Mouse (Mus musculus): ENCODE data around the gene Ncoa5.

Gene Ncoa5

DNA sequence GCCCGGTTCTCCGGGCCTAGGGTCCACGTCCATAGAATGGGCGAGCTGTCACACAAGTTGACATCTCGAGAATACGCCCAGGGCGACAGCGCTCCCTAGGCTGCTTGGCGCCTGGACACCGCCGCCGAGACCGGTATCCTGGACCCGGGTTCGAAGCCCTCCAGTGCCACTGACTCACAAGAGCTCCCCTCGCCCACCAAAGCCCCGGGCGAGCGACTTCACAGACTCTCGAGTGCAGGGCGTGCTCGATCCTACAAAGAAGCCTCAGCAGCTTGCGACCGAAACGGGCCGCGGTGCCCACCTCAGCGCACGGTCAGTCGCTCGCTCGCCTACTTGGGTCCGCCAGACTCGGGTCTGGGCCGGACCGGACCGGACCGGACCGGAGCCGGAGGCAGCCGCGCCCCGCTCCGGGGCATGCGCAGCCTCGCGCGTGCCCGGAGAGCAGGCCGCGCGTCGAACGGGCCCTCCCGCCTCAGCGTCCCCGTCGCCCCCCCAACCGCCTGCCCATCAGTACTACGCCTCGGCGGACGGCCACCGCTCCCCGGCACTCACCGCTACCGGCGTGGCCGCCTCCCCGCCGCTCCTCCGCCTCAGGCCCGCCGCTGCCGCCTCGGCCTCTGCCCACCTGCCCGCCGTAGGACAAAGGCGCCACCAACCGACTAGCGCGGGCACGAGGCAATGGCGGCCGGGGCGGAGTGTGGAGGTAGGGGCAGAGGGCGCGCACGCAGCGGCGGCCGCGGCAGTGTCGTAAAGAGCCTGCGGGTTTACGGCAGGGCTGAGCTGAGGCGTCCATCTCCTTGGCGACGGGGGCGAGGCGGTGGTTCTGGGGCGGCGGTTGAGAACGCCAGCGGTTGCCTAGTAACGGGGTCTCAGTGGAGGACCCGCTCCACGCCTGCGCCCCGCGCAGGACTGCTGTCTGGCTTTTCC is at the start of gene Ncoa5:
TSS of gene Ncoa5 (minus strand) at position 737 of the 927 bp plus-strand sequence.
- DNase-seq (ENCODE audit: low read depth, low spot score): peak; percentile 98

DNA sequence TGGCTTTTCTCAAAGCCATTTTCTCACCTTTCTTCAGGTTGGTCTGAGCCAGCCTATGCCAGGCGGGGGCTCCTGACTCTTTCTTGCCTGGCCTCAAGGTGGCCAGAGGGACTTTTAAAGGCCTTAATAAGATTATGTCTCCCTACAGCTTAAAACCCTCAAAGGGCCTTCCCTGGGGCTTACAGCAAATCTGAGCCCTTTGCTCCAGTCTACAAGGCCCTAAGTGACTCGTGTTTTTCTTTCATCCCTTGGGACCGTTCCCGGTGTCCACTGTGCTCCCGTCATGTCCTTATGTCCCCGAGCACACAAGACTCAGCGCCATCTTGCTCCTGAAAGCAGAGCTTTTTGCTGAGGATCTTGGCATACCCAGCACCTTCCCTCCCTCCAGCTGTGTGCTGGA is 46.6 kb upstream of the Ncoa5 start:
- no peak for DNase-seq (ENCODE audit: low read depth, low spot score)

DNA sequence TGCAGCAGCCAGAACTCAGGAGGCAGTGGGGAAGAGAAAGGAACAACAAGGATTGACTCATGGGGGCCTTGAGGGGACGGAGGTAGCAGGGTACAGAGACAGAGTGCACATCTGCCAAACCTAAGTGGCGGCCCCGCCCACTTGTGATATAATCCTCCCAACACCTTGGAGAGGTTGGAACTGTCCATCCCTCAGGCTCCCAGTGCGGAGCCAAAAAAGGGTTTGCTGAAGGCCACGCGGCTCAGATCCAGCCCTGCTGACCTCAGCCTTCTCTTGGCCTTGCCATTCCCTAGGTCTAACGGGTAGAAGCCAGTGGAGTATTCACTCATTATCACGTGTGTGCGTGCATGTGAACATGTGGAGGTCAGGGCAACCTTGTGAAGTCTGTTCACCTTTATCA is 46.0 kb upstream of the Ncoa5 start:
- DNase-seq (ENCODE audit: low read depth, low spot score): no peak

DNA sequence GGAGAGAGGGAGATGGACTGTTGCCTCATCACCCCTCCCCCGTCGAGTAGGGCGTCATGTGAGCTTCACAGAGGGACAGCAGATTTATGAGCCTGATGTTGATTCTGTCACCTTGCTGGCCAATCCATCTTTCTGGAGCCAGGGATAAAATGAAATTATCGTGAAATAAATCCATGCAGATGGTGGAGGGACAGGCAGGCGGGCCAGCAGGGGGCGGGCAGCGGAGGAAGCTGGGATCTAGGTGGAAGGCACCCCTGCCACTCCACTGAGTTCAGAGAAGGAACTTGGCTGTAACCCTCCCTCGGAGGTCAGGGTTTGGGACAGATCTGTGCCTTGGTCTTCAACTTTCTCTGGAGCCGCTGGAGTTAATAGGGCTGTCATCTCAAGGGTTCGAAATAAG is 43.9 kb upstream of the Ncoa5 start:
- peak; percentile 56 for DNase-seq (ENCODE audit: low read depth, low spot score)

DNA sequence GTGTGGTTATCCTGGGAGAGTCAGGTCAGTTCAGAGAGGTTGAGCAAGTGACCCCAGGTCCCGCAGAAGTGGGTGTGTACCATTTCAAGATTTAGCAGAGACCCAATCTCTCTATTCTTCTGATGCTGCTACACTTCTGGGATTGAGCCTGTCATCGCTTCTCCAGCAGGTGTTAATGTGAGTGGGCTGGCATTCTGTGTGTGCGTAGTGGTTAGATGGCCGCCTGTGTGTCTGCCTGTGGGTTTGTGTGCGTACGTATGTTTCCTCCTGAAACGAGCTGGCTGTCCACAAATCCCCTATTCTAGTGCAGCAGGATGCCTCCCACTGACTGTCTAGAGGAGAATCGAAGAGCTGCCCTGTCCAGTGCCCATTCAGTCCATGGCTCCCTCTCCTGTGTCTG is 43.4 kb upstream of the Ncoa5 start:
- no peak for DNase-seq (ENCODE audit: low read depth, low spot score)

DNA sequence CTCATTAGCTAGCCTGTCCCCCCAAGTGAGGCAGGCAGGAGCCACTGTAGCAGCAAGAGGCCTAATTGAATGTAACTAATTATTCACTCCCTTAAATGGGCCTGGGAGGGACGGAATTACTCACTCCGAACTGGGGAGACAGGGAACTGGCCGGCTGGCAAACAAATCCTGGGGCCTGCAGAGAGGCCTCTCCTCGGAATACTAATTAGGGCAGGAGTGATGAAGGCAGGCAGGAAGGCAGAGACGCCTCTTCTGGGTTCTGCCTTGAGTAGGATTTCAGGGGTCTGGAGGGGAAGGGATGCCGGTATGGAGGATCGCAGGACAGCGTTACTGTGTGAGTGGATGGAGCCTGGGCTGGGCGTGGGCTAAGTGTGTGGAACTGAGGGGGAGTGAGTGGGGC is 42.4 kb upstream of the Ncoa5 start:
- no peak for DNase-seq (ENCODE audit: low read depth, low spot score)

DNA sequence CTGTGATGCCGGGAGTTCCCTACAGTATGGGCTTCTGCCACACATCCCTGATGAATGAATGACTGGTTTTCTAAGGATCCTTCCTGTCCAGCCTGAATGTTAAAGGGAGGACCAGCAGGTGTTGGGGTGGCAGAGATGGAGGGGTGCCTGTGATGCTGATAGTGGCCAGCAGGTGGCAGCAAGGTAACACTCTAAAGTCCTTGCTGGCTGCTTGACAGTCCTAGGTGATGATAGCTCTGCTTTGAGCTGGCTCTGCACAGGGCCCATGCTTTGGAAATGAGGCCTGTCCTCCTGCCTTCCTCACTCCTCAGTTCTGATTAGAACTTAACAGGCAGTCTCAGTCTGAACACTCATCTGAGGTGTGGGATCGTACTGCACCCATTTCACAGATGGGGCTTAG is 40.3 kb upstream of the Ncoa5 start:
- DNase-seq (ENCODE audit: low read depth, low spot score): peak; percentile 89

DNA sequence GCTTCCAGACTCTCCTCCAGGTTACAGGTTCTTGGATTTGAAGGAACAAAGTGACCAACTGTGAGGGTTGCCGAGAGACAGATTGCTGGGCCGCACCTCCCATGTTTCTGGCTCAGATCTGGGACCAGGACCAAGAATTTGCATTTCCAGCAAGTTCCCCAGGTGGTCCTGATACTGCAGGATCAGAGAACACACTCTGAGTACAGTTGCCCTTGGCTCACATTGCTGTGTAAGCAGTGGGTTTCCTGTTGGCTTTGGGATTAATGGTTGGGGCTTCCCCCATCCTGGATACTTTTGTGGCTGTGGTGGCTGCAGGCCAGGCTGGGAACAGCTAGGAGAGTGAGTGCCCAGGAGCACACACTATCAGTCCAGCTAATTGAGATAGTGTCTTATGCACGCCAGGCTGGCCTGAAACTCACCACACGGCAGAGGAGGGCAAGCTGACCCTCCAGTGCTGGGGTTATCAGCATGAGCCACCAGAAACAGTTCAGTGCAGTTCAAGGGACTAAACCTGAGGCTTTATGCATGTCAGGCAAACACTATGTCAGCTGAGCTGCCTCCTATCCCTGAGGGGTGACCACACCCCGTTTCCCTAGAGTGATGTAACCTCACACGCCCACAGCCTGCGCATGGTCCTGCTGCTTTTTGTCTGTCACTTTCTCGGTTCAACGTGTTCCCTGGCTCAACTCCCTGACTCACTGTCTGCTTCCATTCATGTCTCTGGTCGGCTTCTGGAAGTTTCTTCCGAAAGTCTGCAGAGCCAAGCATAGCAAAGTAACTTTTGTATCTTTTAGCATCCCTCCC is 39.6 kb upstream of the Ncoa5 start:
- peak; percentile 26 for DNase-seq (ENCODE audit: low read depth, low spot score)

DNA sequence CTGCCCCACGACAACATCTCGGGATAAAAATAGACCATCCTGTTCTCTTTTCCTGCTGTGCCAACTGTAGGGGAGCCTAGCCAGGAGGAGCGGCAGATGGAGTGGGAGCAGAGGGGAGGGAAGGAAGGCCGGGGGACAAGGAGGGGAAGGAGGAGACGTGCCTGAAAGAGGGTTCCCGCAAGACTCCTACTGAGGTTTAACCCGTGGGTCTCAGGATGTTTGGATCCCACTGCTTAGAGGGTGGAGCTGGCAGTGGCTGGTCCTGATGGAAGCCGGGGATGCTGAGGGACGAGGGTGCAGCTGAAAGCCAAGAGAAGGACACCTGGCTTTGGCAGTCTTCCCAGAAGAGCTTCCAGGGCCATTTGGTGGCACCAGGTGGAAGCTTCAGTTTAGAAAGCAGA is 38.7 kb upstream of the Ncoa5 start:
- DNase-seq (ENCODE audit: low read depth, low spot score): no peak

DNA sequence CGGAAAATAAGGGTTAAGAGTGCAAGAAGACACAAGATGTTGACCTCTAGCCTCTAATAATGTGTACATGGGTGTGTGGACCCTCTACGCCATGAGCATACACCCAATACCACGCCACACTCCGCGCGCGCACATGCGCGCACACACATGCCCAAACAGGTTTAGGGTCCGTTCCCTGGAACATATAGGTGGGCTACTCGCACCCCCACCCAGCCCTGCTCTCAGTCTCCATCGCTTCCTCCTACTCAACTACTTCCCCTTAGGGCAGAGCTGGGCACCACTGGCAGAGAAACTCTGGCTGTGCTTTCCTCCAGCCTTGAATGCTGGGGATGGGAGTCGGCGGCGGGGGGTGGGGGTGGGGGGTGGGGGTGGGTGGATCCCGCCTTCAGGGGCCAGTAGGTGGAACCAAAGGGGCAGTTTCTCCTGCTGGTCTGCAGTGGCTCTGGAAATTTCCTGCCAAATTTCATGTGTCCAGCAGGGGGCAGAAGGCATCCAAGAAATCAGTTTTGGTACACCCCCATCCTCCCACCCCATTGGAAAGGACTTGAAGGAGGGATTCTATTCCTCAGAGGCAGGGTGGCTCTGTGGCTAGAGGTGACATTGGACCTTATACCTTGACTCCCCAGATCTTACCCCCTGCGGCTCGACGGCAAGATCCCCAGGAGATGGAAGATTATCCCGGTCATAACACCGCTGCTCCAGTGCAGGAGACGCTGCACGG is 35.6 kb upstream of the Ncoa5 start:
- DNase-seq (ENCODE audit: low read depth, low spot score): peak; percentile 80

DNA sequence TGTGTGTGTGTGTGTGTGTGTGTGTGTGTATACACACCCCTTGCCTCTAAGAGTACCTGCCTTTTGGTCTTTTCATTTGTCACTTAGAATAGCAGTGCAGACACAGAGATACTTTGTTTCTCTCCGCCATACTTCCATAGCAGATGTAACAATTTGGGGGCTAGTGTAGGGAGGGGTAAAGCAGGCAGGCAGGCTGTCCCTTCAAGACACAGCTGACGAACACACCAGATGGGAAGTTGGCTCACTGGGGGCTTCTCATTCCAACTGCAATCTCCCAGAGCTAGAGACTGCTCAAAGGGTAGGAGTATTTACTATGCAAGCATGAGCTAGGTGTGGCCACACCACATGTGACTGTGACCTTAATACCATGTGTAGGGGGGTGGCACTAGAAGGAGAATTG is 34.1 kb upstream of the Ncoa5 start:
- no peak for DNase-seq (ENCODE audit: low read depth, low spot score)

DNA sequence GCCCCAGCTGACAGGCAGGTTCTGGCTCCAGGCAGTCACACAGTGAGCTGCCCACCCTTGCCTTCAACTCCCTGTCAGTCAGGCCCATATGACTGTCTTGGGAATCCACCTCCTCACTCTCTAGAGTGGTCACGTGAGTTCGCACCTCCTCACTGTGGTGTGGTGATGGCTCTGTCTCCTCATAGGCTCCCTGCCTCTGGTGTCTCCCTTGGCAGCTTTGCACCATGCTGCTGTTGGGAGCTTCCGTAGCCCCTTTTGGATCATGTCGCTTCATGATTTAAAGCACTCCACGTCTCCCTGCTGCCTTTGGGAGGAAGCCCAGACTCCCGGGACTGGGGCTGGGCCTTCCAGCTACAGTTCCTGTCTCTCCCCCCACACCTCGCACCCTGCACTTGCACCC is 29.8 kb upstream of the Ncoa5 start:
- no peak for DNase-seq (ENCODE audit: low read depth, low spot score)

DNA sequence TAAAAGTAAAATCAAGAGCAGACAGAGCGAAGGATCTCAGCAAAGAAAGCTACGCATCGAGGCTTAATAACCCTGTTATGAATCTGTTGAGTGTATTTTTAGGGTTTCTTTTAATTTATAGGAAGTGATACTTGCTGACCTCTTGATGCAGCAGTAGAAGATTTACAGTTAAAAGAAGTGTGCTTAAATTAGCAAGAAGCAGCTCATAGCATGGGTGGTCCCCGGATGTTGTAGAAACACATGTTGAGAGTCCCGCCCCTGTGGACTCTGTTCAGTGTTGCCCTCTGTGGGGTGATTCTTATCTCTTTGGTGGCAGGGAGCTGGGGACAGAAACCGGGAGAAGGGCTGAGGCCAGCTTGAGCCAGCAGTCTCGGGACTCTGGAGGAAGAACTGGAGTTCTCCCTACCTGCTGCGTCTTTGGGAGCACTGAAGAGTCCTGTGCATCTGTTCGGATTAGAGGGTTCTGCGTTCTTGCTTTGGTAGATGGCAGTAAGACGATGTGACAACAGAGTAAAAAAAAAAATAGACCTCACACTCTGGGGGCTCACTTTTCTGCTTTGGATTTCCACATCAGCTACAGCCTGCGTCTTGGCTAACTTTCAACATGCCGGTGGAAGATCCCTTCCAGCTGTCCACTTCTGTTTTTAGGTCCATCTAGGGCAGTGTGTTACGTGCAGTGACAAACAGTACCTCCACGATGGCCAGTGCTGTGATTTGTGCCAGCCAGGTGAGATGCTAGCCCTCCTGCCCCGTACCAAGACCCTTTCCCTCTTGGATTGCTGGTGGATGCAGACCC is 27.2 kb upstream of the Ncoa5 start:
- no peak for DNase-seq (ENCODE audit: low read depth, low spot score)

DNA sequence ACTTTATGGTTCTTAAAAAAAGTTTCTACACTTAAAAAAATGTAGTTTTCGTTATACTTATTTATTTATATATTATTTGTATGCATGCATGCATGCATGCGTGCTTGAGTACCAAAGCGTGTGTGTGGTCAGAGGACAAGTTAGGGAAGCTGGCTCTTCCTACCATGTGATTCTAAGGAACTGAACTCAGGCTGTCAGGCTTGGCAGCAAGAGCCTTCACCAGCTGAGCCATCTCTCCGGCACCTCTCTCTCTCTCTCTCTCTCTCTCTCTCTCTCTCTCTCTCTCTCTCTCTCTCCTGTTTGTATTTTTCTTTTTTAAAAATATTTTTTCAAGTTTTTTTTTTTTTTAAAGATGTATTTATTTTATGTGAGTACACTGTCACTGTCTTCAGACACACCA is 25.3 kb upstream of the Ncoa5 start:
- DNase-seq (ENCODE audit: low read depth, low spot score): no peak

DNA sequence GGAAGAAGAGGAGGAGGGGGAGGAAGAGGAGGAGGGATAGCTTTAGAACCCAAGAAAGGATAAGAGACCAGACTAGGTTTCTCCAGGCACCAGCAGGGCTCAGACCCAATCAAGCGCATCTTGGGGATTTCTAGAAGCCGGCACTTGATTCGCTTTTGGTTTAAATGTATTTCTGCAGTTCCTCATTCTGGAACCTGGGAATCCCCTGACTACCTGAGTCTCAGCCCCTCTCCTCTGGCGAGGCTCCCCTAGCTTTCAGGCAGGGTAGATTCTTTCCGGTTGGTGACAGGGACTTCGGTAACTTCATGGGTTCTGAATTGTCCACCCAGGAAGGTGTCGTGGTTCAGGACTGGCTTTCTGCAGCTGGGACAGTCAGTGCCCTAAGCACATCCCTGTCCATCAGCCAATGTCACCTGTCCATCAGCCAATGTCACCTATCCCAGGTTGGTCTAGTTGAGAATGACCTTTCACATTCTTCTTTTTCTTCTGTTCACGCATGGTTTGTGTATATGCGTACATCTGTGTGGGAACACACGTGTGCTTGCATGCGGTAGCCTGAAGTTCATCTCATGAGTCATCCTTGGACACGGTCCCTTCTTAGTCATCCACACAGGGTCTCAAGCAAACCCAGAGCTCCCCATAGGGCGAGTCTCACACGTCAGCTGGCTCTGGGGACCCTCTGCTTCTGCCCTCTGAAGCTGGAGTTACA is 21.9 kb upstream of the Ncoa5 start:
- DNase-seq (ENCODE audit: low read depth, low spot score): no peak

DNA sequence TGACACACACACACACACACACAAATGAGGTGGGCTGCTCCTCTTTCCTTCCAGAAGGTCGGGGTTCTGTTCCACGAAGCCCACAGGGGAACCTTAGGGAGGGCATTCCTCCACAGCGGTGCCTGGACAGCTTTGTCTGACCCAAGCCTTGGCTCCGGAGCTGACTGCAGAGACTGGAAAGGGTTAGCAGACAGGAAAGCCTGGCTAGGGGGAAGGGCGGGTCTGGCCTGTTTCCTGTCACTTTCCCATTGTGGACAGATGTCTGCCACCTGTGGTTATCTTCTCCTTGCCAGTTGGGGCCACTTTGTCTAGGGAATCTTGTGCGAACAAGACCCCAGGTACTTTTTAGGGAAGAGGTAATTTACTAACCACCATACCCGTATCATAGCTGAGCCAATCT is 21.2 kb upstream of the Ncoa5 start:
- no peak for DNase-seq (ENCODE audit: low read depth, low spot score)

DNA sequence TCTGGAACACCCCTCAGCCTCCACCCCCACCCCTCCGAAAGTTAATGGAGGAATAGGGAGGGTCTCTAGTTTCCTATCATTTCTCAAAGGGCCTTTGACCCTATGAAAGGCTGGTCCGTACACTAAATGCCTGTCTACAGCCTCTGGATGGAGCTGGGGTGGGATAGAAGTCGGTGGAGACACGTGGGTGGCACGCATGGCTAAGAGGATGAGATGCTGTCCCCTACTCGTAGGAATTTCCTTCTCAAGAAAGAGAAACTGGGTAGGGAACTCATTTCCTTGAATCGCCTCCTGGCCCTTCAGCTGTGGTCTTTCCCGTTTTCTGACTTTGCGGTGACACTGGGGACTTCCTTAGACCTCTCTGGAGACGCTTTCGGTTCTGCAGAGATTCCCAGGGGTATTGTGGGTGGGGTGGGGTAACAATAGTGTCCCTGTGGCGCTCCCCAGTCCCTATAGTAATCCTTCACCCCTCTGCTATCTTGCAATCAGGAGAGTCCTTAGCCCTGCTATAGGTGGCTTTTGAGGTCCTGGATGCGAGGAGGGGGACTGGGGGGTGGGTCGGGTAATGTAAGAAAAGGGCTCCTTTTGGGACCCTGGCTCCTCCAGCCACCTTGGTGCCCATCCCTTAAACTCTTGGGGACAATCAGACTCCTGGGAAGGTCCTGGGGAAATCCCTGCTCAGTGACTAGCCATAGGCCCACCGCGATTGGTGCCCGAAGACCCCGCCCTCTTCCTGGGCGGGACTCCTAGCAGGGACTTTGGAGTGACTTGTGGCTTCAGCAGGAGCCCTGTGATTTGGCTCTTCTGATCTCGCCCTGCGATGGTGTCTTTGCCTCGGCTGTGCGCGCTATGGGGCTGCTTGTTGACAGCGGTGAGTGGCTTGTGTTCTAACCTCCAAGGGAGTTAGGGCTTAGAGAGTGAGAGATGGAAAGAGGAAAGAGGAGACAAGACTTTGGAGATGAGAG is 20.5 kb upstream of the Ncoa5 start, which contains the start of gene Cd40:
TSS of gene Cd40 (plus strand) at position 740 of the 965 bp plus-strand sequence.
- no peak for DNase-seq (ENCODE audit: low read depth, low spot score)

DNA sequence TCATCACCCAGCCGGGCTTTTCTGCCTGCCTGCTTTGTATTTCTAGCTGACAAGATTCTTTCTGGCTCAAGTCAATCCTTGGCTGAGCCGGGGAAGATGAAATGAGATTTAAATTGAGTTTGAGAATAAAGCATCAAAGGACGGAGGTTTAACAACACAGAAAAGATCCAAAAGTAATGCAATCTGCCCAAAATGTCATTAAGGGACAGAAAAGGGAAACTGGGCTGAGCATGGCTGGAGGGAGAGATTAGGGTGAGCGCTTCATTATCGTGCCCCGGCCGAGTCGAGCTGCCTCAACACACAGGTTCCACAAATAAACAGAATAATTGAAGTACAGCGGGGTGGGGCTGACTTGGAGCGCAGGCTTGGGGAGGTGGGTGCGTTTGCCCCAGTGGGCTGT is 16.9 kb upstream of the Ncoa5 start:
- no peak for DNase-seq (ENCODE audit: low read depth, low spot score)

DNA sequence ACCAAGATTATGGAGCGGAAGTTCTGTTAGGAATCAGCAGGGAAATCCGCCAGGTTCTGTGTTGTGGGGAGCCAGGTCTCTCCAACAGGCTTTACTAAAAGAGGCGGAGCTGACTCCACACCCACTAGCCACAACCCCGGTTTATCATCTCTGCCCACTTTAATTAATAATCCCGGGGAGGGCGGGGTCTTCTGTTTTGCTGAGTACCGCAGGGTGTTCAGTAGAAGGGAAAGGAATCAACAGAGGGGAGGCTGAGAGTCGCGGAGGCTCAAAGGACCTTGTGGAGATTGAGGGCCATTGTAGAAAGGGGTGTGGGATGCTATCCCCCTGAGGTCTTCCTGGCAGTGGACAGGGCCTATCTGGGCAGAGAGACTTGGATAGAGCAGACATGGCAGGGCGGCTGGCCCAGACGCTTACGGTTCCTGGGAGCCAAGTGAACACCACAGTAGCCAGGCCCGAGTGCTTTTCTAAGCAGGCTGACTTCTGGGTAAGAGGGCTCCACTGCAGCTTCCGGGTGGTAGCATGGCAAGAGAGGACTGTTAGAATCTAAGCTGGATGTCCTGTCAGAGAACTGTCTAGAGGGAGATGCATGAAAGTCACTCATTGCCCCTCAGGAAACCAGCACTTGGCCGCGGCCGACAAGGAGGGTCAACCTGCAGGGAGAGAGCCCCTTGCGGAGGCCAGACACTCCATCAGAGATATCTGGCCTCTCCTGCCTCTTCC is 16.3 kb upstream of the Ncoa5 start:
- no peak for DNase-seq (ENCODE audit: low read depth, low spot score)
